Mouse (Mus musculus) olfactory bulb, adult 2 months (tissue): Measurements from ENCODE around the gene Nr2f6. TPM values are rescaled to one million over a fixed set of nuclear protein-coding genes. Genes with fewer than 3 reads are reported as not detected.

ENCODE experiments used
- H3K27ac ChIP-seq: fragments of 200-500 bp; 2 replicates; pipeline ENCODE4 v1.5.1; 2012; ENCODE audit warnings: low read depth, low read length; ENCODE audit not compliant: insufficient read depth
- H3K4me1 ChIP-seq: fragments of 200-500 bp; 2 replicates; pipeline ENCODE4 v1.6.1; 2012; ENCODE audit warnings: low read length; ENCODE audit not compliant: control insufficient read depth, insufficient read depth
- H3K4me3 ChIP-seq: fragments of 200-500 bp; 2 replicates; pipeline ENCODE4 v1.5.1; 2012; ENCODE audit warnings: mild to moderate bottlenecking, low read depth, low read length, moderate library complexity; ENCODE audit not compliant: insufficient read depth
- CTCF ChIP-seq: fragments of 200-500 bp; IDR thresholded peaks from 2 replicates; pipeline ENCODE4 v1.5.1; 2012; ENCODE audit warnings: low read depth, mild to moderate bottlenecking, low read length, moderate library complexity; ENCODE audit not compliant: insufficient read depth
- POLR2A ChIP-seq: fragments of 200-500 bp; IDR thresholded peaks from 2 replicates; pipeline ENCODE4 v1.6.1; 2012; ENCODE audit warnings: mild to moderate bottlenecking, low read depth, low read length, moderate library complexity; ENCODE audit not compliant: insufficient read depth
- WGBS: fragments of 180-500 bp; shearing (Covaris S2); methylation state at CpG from one replicate; pipeline ENCODE4 v1.1.7; 2018; 5-methylcytosine and 5-hydroxymethylcytosine counted together
- polyA plus RNA-seq: library from polyadenylated mRNA; stranded (reverse); fragments of >200 nt; gene quantifications from 2 replicates; pipeline ENCODE4 v1.2.4, GENCODE M21; 2012; ENCODE audit warnings: low replicate concordance; ENCODE audit not compliant: missing spikeins, insufficient read depth, insufficient read length

The Nr2f6 gene
- polyA plus RNA-seq, 1 experiment, result not detected

GRCm38 (mm10) chr8:71394481-71394880 lies 12.7 kb upstream of the Nr2f6 start:
- no peak overlapping the region for H3K27ac ChIP-seq
- H3K4me1 ChIP-seq, result peaks cover 9% of the 10 kb centered on the region
- H3K4me3 ChIP-seq, result no peak overlapping the region; the same call in 1 of the 2 replicates
- 81% methylated on average over 7 of the region's 7 CpGs for WGBS
- TF ChIP-seq CTCF, result no peak
- no peak for TF ChIP-seq POLR2A

- WGBS, result 11% methylated on average over 3 of the region's 3 CpGs
- TF ChIP-seq POLR2A (no peak), CTCF (no peak)
- Histone ChIP-seq H3K4me3 (no peak overlapping the region), H3K4me1 (peaks cover 9% of the 10 kb centered on the region), H3K27ac (no peak overlapping the region)
Observed at GRCm38 (mm10) chr8:71392871-71393270, 11.1 kb upstream of the Nr2f6 start.

GRCm38 (mm10) chr8:71392391-71392790 lies 10.6 kb upstream of the Nr2f6 start:
- no peak overlapping the region for H3K27ac ChIP-seq
- TF ChIP-seq CTCF, result no peak
- TF ChIP-seq POLR2A, result no peak
- peaks cover 5% of the 10 kb centered on the region for H3K4me1 ChIP-seq
- 74% methylated on average over 5 of the region's 5 CpGs for WGBS
- no peak overlapping the region for H3K4me3 ChIP-seq

GRCm38 (mm10) chr8:71391696-71392095 lies 9.9 kb upstream of the Nr2f6 start:
- no peak for TF ChIP-seq CTCF
- TF ChIP-seq POLR2A, result no peak
- H3K4me3 ChIP-seq, result no peak overlapping the region
- H3K27ac ChIP-seq, result no peak overlapping the region
- WGBS, result 97% methylated on average over 2 of the region's 2 CpGs
- H3K4me1 ChIP-seq, result peaks cover 9% of the 10 kb centered on the region

GRCm38 (mm10) chr8:71388267-71388666 lies 6.5 kb upstream of the Nr2f6 start:
- TF ChIP-seq POLR2A (no peak), CTCF (no peak)
- H3K4me3 ChIP-seq, result no peak overlapping the region
- H3K27ac ChIP-seq, result no peak overlapping the region
- 84% methylated on average over 1 of the region's 1 CpGs for WGBS
- 0 out of 2 replicates have a peak, but pooled peaks cover 5% of the 10 kb centered on the region for H3K4me1 ChIP-seq

GRCm38 (mm10) chr8:71385212-71385835 lies 3.6 kb upstream of the Nr2f6 start:
- WGBS, result 82% methylated on average over 12 of the region's 12 CpGs
- no peak overlapping the region for H3K27ac ChIP-seq

GRCm38 (mm10) chr8:71383860-71384259 lies 2.1 kb upstream of the Nr2f6 start:
- H3K4me3 ChIP-seq, result no peak overlapping the region
- 87% methylated on average over 3 of the region's 3 CpGs for WGBS
- peaks cover 34% of the 10 kb centered on the region for H3K4me1 ChIP-seq
- no peak overlapping the region for H3K27ac ChIP-seq
- TF ChIP-seq CTCF (no peak), POLR2A (no peak)

More at GRCm38 (mm10) chr8:71385212-71385835, 3.6 kb upstream of the Nr2f6 start:
- H3K4me1 ChIP-seq, result peaks cover 20% of the 10 kb centered on the region
- no peak overlapping the region for H3K4me3 ChIP-seq
- TF ChIP-seq CTCF (no peak), POLR2A (no peak)

GRCm38 (mm10) chr8:71383396-71383795 lies 1.6 kb upstream of the Nr2f6 start:
- TF ChIP-seq POLR2A (no peak), CTCF (no peak)
- WGBS, result 62% methylated on average over 12 of the region's 12 CpGs
- Histone ChIP-seq H3K4me1 (peaks cover 35% of the 10 kb centered on the region), H3K4me3 (no peak overlapping the region), H3K27ac (no peak overlapping the region)

GRCm38 (mm10) chr8:71381971-71382961 lies 506 bp upstream of the Nr2f6 start:
- peak overlapping the region; percentile 74; the same call in 1 of the 2 replicates for H3K27ac ChIP-seq
- 7% methylated on average over 79 of the region's 80 CpGs for WGBS

More at GRCm38 (mm10) chr8:71381971-71382961, 506 bp upstream of the Nr2f6 start:
- peak overlapping the region; percentile 91 for H3K4me3 ChIP-seq
- peaks cover 36% of the 10 kb centered on the region for H3K4me1 ChIP-seq
- no peak for TF ChIP-seq CTCF
- no peak for TF ChIP-seq POLR2A
